Mouse (Mus musculus): ENCODE measurements around the gene Pgp. TPM values are rescaled to one million over a fixed set of nuclear protein-coding genes. Genes with fewer than 3 reads are reported as not detected.

Pgp gene
- polyA plus RNA-seq, 1 experiment from 2014 or later = 72.1 TPM

DNA sequence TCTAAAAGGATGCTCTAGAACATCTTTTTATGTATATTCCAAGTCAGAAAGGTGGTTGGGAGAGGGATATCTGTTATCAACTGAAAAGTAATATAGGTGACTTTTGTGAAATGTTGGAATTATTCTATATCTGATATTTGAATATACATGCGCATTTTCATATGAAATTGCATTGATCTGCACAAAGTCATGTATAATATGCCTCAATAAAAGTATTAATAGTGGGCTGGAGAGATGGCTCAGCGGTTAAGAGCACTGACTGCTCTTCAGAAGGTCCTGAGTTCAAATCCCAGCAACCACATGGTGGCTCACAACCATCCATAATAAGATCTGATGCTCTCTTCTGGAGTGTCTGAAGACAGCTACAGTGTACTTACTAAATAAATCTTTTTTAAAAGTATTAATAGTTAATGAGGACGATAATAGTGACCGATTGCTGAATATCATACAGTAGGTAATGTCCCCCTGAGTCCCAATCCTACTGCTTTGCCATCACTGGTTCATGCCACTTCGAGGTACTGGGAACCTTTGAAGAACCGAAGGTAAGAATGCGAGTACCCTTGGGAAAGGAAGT, 769 bp upstream of the Pgp start:
- Histone ChIP-seq H3K36me3 (ENCODE audit: control insufficient read depth, insufficient read depth, low read length) (no peaks in the 10 kb centered on the region), H3K4me3 (ENCODE audit: low read depth, low read length) (peak overlapping the region; percentile 90), H3K27ac (ENCODE audit: low read depth, low read length) (peak overlapping the region; percentile 78), H3K9me3 (ENCODE audit: control insufficient read depth, low read length) (no peaks in the 10 kb centered on the region), H3K4me2 (ENCODE audit: low read depth, low read length, severe bottlenecking) (peak overlapping the region; percentile 98), H3K4me1 (replicated peaks; ENCODE audit: control insufficient read depth, insufficient read depth, low read length) (peaks cover 9% of the 10 kb centered on the region; the same call in 1 of the 2 replicates), H3K27me3 (ENCODE audit: control insufficient read depth, insufficient read depth, low read length) (no peaks in the 10 kb centered on the region), H3K9ac (ENCODE audit: low read length) (peak overlapping the region; percentile 85)
- DNase-seq (ENCODE audit: low spot score) (no peak), ATAC-seq (replicated peaks; ENCODE audit: low FRiP score) (no peak)
- WGBS = 17% methylated on average over 7 of the region's 7 CpGs

DNA sequence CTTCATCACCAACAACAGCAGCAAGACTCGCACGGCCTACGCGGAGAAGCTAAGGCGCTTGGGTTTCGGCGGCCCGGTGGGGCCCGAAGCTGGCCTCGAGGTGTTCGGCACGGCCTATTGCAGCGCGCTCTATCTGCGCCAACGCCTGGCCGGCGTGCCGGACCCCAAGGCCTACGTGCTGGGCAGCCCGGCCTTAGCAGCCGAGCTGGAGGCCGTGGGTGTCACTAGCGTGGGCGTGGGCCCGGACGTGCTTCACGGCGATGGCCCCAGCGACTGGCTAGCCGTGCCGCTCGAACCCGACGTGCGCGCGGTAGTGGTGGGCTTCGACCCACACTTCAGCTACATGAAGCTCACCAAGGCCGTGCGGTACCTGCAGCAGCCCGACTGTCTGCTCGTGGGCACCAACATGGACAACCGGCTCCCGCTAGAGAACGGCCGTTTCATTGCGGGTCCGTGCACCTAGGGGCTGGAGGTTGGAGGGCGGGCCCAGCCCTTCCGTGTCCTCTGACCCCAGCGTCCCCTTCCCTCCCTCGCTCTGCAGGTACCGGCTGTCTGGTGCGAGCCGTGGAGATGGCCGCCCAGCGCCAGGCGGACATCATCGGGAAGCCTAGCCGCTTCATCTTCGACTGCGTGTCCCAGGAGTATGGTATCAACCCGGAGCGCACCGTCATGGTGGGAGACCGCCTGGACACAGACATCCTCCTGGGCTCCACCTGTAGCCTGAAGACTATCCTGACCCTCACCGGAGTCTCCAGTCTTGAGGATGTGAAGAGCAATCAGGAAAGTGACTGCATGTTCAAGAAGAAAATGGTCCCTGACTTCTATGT, 722 bp downstream of the Pgp start:
- DNase-seq (ENCODE audit: low spot score) = peak; percentile 75
- H3K4me1 ChIP-seq (replicated peaks; ENCODE audit: control insufficient read depth, insufficient read depth, low read length) = peaks cover 9% of the 10 kb centered on the region; the same call in 1 of the 2 replicates
- H3K36me3 ChIP-seq (ENCODE audit: control insufficient read depth, insufficient read depth, low read length) = no peaks in the 10 kb centered on the region; the same call in 1 of the 2 replicates
- WGBS = 2% methylated on average over 66 of the region's 68 CpGs
- peak overlapping the region; percentile 43 for H3K27ac ChIP-seq (ENCODE audit: low read depth, low read length)
- peak overlapping the region; percentile 90 for H3K4me3 ChIP-seq (ENCODE audit: low read depth, low read length)
- peak overlapping the region; percentile 85 for H3K9ac ChIP-seq (ENCODE audit: low read length)
- ATAC-seq (replicated peaks; ENCODE audit: low FRiP score) = peak; percentile 36
- peak overlapping the region; percentile 98 for H3K4me2 ChIP-seq (ENCODE audit: low read depth, low read length, severe bottlenecking)
- no peaks in the 10 kb centered on the region for H3K9me3 ChIP-seq (ENCODE audit: control insufficient read depth, low read length)
- no peaks in the 10 kb centered on the region for H3K27me3 ChIP-seq (ENCODE audit: control insufficient read depth, insufficient read depth, low read length)

DNA sequence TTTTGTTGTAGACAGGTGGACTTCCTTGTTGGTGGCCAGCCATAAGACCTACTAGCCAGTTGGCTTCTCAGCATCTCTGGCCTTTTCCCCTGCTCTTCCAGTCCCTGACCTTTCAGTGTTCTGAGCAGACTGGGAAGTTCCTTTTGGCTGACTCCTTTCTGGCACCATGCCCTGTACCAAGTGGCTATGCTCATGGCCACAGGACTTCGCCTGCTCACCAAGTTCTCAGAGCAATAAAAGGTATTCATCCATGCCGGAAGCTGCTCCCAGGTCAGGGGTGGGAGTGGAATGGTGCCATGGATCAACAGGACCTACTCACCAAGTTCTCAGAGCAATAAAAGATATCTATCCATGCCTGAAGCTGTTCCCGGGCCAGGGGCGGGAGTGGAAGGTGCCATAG, 2.3 kb downstream of the Pgp start:
- H3K9ac ChIP-seq (ENCODE audit: low read length) = no peak overlapping the region
- peaks cover 5% of the 10 kb centered on the region; the same call in 1 of the 2 replicates for H3K36me3 ChIP-seq (ENCODE audit: control insufficient read depth, insufficient read depth, low read length)
- peak overlapping the region; percentile 90; the same call in 1 of the 2 replicates for H3K4me3 ChIP-seq (ENCODE audit: low read depth, low read length)
- ATAC-seq (replicated peaks; ENCODE audit: low FRiP score) (no peak), DNase-seq (ENCODE audit: low spot score) (no peak)
- H3K27me3 ChIP-seq (ENCODE audit: control insufficient read depth, insufficient read depth, low read length) = no peaks in the 10 kb centered on the region
- H3K27ac ChIP-seq (ENCODE audit: low read depth, low read length) = no peak overlapping the region
- peak overlapping the region; percentile 98; the same call in 1 of the 2 replicates for H3K4me2 ChIP-seq (ENCODE audit: low read depth, low read length, severe bottlenecking)
- H3K9me3 ChIP-seq (ENCODE audit: control insufficient read depth, low read length) = no peaks in the 10 kb centered on the region
- peaks cover 9% of the 10 kb centered on the region; the same call in 1 of the 2 replicates for H3K4me1 ChIP-seq (replicated peaks; ENCODE audit: control insufficient read depth, insufficient read depth, low read length)
- 87% methylated on average over 4 of the region's 4 CpGs for WGBS

DNA sequence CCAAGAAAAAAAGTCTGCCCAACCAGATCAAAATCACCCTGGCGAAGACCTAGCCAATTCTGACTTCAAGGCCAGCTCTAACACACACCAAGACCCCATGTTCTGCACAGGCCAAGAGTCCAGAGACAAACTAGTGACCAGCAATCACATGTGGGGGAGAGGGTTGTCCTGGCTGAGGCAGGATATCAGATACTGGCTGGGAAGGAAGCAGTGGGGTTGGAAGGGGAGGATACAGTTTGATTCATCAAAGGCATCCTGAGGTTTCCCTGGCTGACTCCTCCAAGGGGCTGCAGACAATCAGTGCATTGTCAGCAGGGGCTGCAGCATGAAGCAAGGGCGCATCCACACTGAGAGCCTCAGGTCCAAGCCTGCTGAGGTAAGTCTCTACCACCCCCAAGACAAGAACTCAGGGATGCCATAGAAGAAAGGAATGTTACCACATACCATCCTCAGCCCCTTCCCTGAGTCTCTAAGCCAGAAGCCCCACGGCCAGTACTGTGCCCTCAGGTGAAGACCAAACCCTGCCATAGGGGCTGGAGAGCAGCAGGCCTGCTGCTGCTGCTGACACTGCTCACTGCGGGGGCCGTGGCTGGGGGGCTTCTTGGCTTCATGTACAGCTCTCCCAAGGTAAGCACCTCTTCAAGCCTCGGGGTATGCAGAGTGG, 3.6 kb downstream of the Pgp start, which contains the start of gene Bricd5:
TSS of gene Bricd5 (plus strand) at position 273 of the 664 bp plus-strand sequence.
- WGBS = 72% methylated on average over 6 of the region's 6 CpGs
- no peak within 1 kb of the TSS for H3K27ac ChIP-seq (ENCODE audit: low read depth, low read length)
- H3K9ac ChIP-seq (ENCODE audit: low read length) = no peak within 1 kb of the TSS
- H3K36me3 ChIP-seq (ENCODE audit: control insufficient read depth, insufficient read depth, low read length) = peaks cover 5% of the 10 kb centered on the region; the same call in 1 of the 2 replicates
- no peaks in the 10 kb centered on the region for H3K9me3 ChIP-seq (ENCODE audit: control insufficient read depth, low read length)
- H3K4me3 ChIP-seq (ENCODE audit: low read depth, low read length) = peak within 1 kb of the TSS; percentile 90; the same call in 1 of the 2 replicates
- H3K27me3 ChIP-seq (ENCODE audit: control insufficient read depth, insufficient read depth, low read length) = no peaks in the 10 kb centered on the region
- ATAC-seq (replicated peaks; ENCODE audit: low FRiP score) = no peak
- H3K4me2 ChIP-seq (ENCODE audit: low read depth, low read length, severe bottlenecking) = no peak within 1 kb of the TSS
- DNase-seq (ENCODE audit: low spot score) = no peak
- H3K4me1 ChIP-seq (replicated peaks; ENCODE audit: control insufficient read depth, insufficient read depth, low read length) = peaks cover 14% of the 10 kb centered on the region

DNA sequence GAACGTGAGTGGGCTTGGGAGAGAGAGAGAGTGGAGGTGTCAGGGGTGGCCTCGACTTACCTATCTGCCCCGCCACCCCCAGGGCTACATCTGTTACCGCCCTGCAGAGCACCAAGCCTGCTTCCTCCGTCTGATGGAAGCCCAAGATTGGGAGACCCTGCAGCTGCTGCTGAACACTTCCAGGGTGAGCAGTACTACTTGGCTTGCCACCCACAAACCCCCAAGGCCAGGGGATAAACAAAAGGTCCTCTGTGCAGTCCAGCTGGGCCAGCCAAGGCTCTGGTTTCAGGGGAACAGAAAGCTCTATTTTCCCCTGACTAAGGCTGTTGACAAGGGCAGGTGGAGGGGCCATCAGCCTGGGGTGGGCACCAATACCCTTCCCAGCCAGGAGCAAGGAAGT, 4.4 kb downstream of the Pgp start:
- Histone ChIP-seq H3K9me3 (ENCODE audit: control insufficient read depth, low read length) (no peaks in the 10 kb centered on the region), H3K9ac (ENCODE audit: low read length) (no peak overlapping the region), H3K27me3 (ENCODE audit: control insufficient read depth, insufficient read depth, low read length) (no peaks in the 10 kb centered on the region), H3K36me3 (ENCODE audit: control insufficient read depth, insufficient read depth, low read length) (peaks cover 5% of the 10 kb centered on the region; the same call in 1 of the 2 replicates), H3K27ac (ENCODE audit: low read depth, low read length) (no peak overlapping the region), H3K4me2 (ENCODE audit: low read depth, low read length, severe bottlenecking) (no peak overlapping the region), H3K4me1 (replicated peaks; ENCODE audit: control insufficient read depth, insufficient read depth, low read length) (peaks cover 14% of the 10 kb centered on the region), H3K4me3 (ENCODE audit: low read depth, low read length) (no peak overlapping the region)
- 85% methylated on average over 5 of the region's 5 CpGs for WGBS
- DNase-seq (ENCODE audit: low spot score) (no peak), ATAC-seq (replicated peaks; ENCODE audit: low FRiP score) (no peak)

DNA sequence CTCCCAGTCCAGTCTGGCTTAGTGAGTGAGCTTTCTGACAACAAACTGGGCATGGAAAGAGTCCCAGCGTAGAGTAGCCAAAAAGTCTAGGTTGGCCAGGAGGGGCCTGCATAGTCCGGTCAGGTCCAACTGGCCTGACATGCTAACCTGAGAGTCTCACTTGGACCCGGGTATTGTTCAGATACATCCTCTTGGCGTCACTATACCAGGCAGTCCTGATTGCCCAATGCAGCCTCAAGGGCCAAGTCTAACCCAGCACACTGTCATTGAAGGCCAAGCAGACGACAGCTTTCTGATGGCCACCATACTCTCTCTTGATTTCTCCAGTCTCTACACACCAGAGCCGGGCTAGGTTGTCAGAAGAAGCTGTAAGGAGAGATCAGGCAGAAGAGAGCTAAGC, 5.4 kb downstream of the Pgp start:
- Histone ChIP-seq H3K4me1 (replicated peaks; ENCODE audit: control insufficient read depth, insufficient read depth, low read length) (peaks cover 14% of the 10 kb centered on the region), H3K36me3 (ENCODE audit: control insufficient read depth, insufficient read depth, low read length) (peaks cover 5% of the 10 kb centered on the region; the same call in 1 of the 2 replicates), H3K4me3 (ENCODE audit: low read depth, low read length) (no peak overlapping the region), H3K9me3 (ENCODE audit: control insufficient read depth, low read length) (no peaks in the 10 kb centered on the region), H3K27me3 (ENCODE audit: control insufficient read depth, insufficient read depth, low read length) (no peaks in the 10 kb centered on the region), H3K27ac (ENCODE audit: low read depth, low read length) (no peak overlapping the region), H3K9ac (ENCODE audit: low read length) (no peak overlapping the region), H3K4me2 (ENCODE audit: low read depth, low read length, severe bottlenecking) (no peak overlapping the region)
- WGBS = 93% methylated on average over 6 of the region's 6 CpGs
- DNase-seq (ENCODE audit: low spot score) (no peak), ATAC-seq (replicated peaks; ENCODE audit: low FRiP score) (no peak)

DNA sequence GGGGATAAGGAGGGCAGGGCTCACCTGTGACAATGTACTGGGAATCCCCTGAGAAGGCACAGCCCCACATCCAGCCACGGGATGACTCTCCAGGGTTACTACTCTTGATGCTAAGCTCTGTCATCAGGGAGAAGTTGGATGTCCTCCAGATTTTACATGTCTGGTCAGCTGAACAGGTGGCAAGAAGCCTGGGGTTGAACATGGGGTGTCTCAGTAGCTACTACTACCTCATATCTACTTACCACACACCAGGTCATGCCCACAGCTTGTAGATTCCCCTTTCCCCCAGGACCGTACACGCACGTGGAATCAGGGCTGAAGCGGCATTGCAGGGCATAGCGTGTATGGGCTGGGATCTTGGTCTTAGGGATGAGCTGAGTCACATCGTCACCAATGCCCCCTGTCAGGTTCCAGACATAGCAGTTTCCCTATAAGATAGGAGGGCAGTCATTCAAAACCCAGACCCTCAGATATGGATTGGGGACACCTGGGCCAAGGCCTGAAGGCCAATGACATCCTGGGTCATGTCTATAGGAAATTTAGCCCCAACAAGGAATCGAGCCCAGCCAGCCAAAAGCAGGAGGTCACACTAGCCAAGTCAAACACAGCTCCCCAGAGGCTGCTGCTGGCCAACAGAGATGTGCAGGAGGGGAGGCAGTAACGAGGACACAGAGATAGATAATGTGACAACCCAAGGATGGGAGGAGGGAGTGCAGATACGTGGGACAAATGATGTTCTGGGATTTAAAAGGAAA, 6.0 kb downstream of the Pgp start:
- Histone ChIP-seq H3K27me3 (ENCODE audit: control insufficient read depth, insufficient read depth, low read length) (no peaks in the 10 kb centered on the region), H3K9me3 (ENCODE audit: control insufficient read depth, low read length) (no peaks in the 10 kb centered on the region), H3K4me1 (replicated peaks; ENCODE audit: control insufficient read depth, insufficient read depth, low read length) (peaks cover 14% of the 10 kb centered on the region), H3K36me3 (ENCODE audit: control insufficient read depth, insufficient read depth, low read length) (peaks cover 5% of the 10 kb centered on the region; the same call in 1 of the 2 replicates), H3K9ac (ENCODE audit: low read length) (no peak overlapping the region), H3K4me3 (ENCODE audit: low read depth, low read length) (no peak overlapping the region), H3K27ac (ENCODE audit: low read depth, low read length) (no peak overlapping the region), H3K4me2 (ENCODE audit: low read depth, low read length, severe bottlenecking) (no peak overlapping the region)
- ATAC-seq (replicated peaks; ENCODE audit: low FRiP score) = no peak
- 92% methylated on average over 10 of the region's 10 CpGs for WGBS
- DNase-seq (ENCODE audit: low spot score) = no peak

Measured in forebrain, embryonic 11.5 days (tissue).